Mouse (Mus musculus) kidney, adult 2 months (tissue): Measurements from ENCODE around the gene 4930470P17Rik.

ENCODE experiments used
- CTCF ChIP-seq: fragments of 200-500 bp; conservative IDR thresholded peaks from 2 replicates; pipeline ENCODE4 v1.5.1; 2011; ENCODE audit warnings: low read depth, mild to moderate bottlenecking, control low read depth, low read length, moderate library complexity, mixed read lengths; ENCODE audit not compliant: insufficient read depth, insufficient read length
- POLR2A ChIP-seq: fragments of 200-500 bp; IDR thresholded peaks from one replicate; pipeline ENCODE4 v1.6.1; 2011; ENCODE audit warnings: low read depth, low read length, control low read depth

- TF ChIP-seq CTCF (no peak), POLR2A (no peak)
Observed at GRCm38 (mm10) chr2:170529766-170530165, 72.1 kb downstream of the 4930470P17Rik start.
